Mouse (Mus musculus) bone marrow, adult 2 months (tissue): ENCODE measurements around the gene Maats1.

ENCODE experiments used
- CTCF ChIP-seq: fragments of 200-500 bp; IDR thresholded peaks from 2 replicates; pipeline ENCODE4 v1.5.1; 2011; ENCODE audit warnings: low read length, control low read depth; ENCODE audit not compliant: control insufficient read depth, insufficient read depth
- POLR2A ChIP-seq: fragments of 200-500 bp; IDR thresholded peaks from 2 replicates; pipeline ENCODE4 v1.6.1; 2011; ENCODE audit warnings: low read depth, mild to moderate bottlenecking, control low read depth, low read length, borderline replicate concordance; ENCODE audit not compliant: control insufficient read depth

GRCm38 (mm10) chr16:38372876-38373275 is 30.9 kb upstream of the Maats1 start:
- TF ChIP-seq POLR2A (no peak), CTCF (no peak)
